Mouse (Mus musculus) gastrocnemius, postnatal 36 days (tissue): Measurements from ENCODE around the gene Aldh3b1. TPM values are rescaled to one million over a fixed set of nuclear protein-coding genes. Genes with fewer than 3 reads are reported as not detected.

ENCODE experiments used
- DNase-seq, 2 experiments: peaks; one replicate each; pipeline ENCODE4 v3.0.0; 2022
- intact Hi-C: fragments of 180-260 bp; cut with DNase I; formaldehyde crosslinking; loops from one replicate; pipeline ENCODE4 v1.15.1; 2025
- total RNA-seq, 2 experiments: library from RNA; stranded (reverse); gene quantifications; 2 replicates each; pipeline ENCODE4 v1.2.3; 2021

The Aldh3b1 gene
- total RNA-seq, 2 experiments from 2014 or later: 0.92 to 1.6 TPM

- intact Hi-C loops: no loop called here
- DNase-seq: no peak
Observed at GRCm38 (mm10) chr19:3893545-3894116, 36.0 kb downstream of the Aldh3b1 start.

- intact Hi-C loops: no loop called here
- no peak for DNase-seq
Observed at GRCm38 (mm10) chr19:3890181-3890580, 39.4 kb downstream of the Aldh3b1 start.

DNA sequence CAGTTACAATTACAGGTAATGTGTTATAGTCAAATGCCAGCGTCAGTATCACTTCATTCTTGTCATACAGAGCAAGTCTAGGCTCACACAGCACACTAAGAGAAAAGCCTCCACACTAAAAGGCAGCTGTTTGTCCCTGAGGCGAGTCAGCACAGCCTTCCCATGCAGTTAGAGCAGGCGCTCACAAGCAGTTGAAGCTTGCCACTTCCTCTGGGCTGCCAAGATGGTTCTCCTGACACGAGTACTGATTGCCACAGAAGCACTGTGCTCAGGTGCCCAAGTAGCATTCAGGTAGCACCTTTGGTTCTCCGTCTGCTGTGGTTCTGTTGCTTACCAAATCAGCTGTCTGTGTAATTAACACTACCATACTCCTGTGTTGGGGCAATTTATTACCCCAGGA, 40.5 kb downstream of the Aldh3b1 start:
- DNase-seq: no peak
- intact Hi-C loops: no loop called here

GRCm38 (mm10) chr19:3884325-3884990, 45.1 kb downstream of the Aldh3b1 start:
- intact Hi-C loops: no loop called here
- DNase-seq: no peak

DNA sequence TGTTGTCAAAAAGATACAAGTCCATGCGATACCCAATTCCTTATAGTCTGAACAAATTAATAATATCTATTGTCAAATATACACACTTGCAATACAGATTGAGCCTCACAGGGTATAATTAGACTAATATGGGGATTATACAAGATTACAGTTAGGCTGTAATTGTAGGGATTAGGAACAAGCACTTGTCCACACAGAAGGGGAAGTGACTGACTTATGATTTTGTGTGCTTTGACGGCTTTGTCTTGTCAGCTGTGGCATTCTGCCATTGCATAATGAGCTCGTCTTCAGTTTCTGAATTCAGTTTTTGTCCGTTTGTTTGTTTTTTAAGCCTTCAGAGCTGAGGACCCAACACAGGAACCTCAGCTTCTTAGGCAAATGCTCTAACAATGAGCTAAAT, 47.4 kb downstream of the Aldh3b1 start:
- intact Hi-C loops: no loop called here
- no peak for DNase-seq

- intact Hi-C loops: no loop called here
- no peak for DNase-seq
Observed at GRCm38 (mm10) chr19:3880054-3880848, 49.4 kb downstream of the Aldh3b1 start.

- no peak for DNase-seq
- intact Hi-C loops: no loop called here
Observed at GRCm38 (mm10) chr19:3875045-3875444, 54.6 kb downstream of the Aldh3b1 start.

GRCm38 (mm10) chr19:3872373-3872772, 57.2 kb downstream of the Aldh3b1 start:
- intact Hi-C loops: no loop called here
- no peak for DNase-seq

- intact Hi-C loops: no loop called here
Observed at GRCm38 (mm10) chr19:3871468-3871867, 58.1 kb downstream of the Aldh3b1 start.

DNA sequence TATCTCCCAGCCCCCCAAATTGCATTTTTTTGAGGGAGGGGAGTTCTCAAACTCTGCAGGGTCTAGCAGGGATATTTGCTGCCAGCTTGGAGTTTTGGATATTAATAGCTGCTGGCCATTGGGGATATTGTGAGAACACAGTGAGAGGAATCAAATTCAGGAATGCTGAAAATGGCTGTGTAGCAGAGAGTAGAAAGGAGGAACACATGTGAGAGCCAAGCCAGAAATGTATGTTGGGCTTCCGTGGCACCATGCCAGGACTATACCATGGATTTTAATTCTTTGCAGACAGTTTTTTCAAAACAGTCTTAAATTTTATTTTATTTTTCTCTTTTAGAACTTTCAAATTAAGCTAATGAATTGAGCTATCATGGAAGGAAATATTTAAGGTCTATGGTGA, 61.3 kb downstream of the Aldh3b1 start:
- intact Hi-C loops: no loop called here
- no peak for DNase-seq

More at GRCm38 (mm10) chr19:3871468-3871867, 58.1 kb downstream of the Aldh3b1 start:
- no peak for DNase-seq

- intact Hi-C loops: no loop called here
Observed at GRCm38 (mm10) chr19:3864960-3865359, 64.6 kb downstream of the Aldh3b1 start.

More at GRCm38 (mm10) chr19:3864960-3865359, 64.6 kb downstream of the Aldh3b1 start:
- DNase-seq: no peak

Other genes with a start within 250 kb of the Aldh3b1 start
- gene Lrp5, start 243.2 kb downstream of the Aldh3b1 start, total RNA-seq: 10 to 100 TPM; 21.9 to 22.9 TPM
- 10 to 100 TPM; 10.6 to 11.1 TPM for gene 1810055G02Rik, start 221.5 kb downstream of the Aldh3b1 start, total RNA-seq
- gene Kmt5b, start 162.4 kb downstream of the Aldh3b1 start, total RNA-seq: 10 to 100 TPM; 20.8 to 22.5 TPM
- gene Chka, start 78.0 kb downstream of the Aldh3b1 start, total RNA-seq: 1 to 10 TPM; 1.4 to 2.4 TPM
- gene Tcirg1, start 22.7 kb downstream of the Aldh3b1 start, total RNA-seq: 1 to 10 TPM; 4.8 to 5.9 TPM
- gene Ndufs8, start 17.0 kb downstream of the Aldh3b1 start, total RNA-seq: 100 to 1,000 TPM; 242 to 273 TPM
- 1 to 10 TPM; 5.1 to 7.7 TPM for gene Unc93b1, start 5.4 kb upstream of the Aldh3b1 start, total RNA-seq
- not detected for gene Aldh3b3, start 28.8 kb upstream of the Aldh3b1 start, total RNA-seq
- under 1 TPM; 0.20 to 0.23 TPM for gene Aldh3b2, start 42.5 kb upstream of the Aldh3b1 start, total RNA-seq
- gene Acy3, start 56.8 kb upstream of the Aldh3b1 start, total RNA-seq: 1 to 10 TPM; 2.0 to 3.2 TPM
- not detected for gene Tbx10, start 62.9 kb upstream of the Aldh3b1 start, total RNA-seq
- gene Nudt8, start 70.8 kb upstream of the Aldh3b1 start, total RNA-seq: 10 to 100 TPM; 22.5 to 23.0 TPM
- under 1 TPM; 0.13 to 0.20 TPM for gene Gm49405, start 70.8 kb upstream of the Aldh3b1 start, total RNA-seq
- gene Doc2g, start 73.5 kb upstream of the Aldh3b1 start, total RNA-seq: under 1 TPM; 0.79 to 0.82 TPM
- 100 to 1,000 TPM; 417 to 445 TPM for gene Ndufv1, start 83.0 kb upstream of the Aldh3b1 start, total RNA-seq
- gene Gstp1, start 108.2 kb upstream of the Aldh3b1 start, total RNA-seq: 100 to 1,000 TPM; 344 to 368 TPM
- 100 to 1,000 TPM; 148 to 162 TPM for gene Gstp2, start 116.2 kb upstream of the Aldh3b1 start, total RNA-seq
- not detected for gene Gstp3, start 129.8 kb upstream of the Aldh3b1 start, total RNA-seq
- not detected for gene Cabp2, start 151.8 kb upstream of the Aldh3b1 start, total RNA-seq
- gene Cdk2ap2, start 167.4 kb upstream of the Aldh3b1 start, total RNA-seq: 10 to 100 TPM; 20.0 to 22.3 TPM
- gene Pitpnm1, start 170.2 kb upstream of the Aldh3b1 start, total RNA-seq: 1 to 10 TPM; 3.8 to 4.0 TPM
- gene Aip, start 196.1 kb upstream of the Aldh3b1 start, total RNA-seq: 10 to 100 TPM; 58.2 to 68.0 TPM
- gene Gpr152, start 210.0 kb upstream of the Aldh3b1 start, total RNA-seq: not detected
- gene Cabp4, start 214.2 kb upstream of the Aldh3b1 start, total RNA-seq: not detected
- gene Coro1b, start 218.8 kb upstream of the Aldh3b1 start, total RNA-seq: 10 to 100 TPM; 13.9 to 15.3 TPM
- gene Ptprcap, start 223.8 kb upstream of the Aldh3b1 start, total RNA-seq: 1 to 10 TPM in 1 of 2 experiments, under 1 TPM in 1; 0.86 to 1.8 TPM
- gene Rps6kb2, start 233.5 kb upstream of the Aldh3b1 start, total RNA-seq: 10 to 100 TPM; 25.2 to 26.8 TPM
- 10 to 100 TPM; 26.0 to 26.2 TPM for gene Carns1, start 245.7 kb upstream of the Aldh3b1 start, total RNA-seq